Mouse (Mus musculus): ENCODE measurements around the gene Exosc2. TPM values are rescaled to one million over a fixed set of nuclear protein-coding genes. Genes with fewer than 3 reads are reported as not detected.
A peak's percentile ranks its signal among the peaks of the same experiment; 100 is the strongest.

Gene Exosc2
- polyA plus RNA-seq (2016; fragmentation: Nextera tagmentation; extraction: Ambion mirVana): 46.4 and 49.4 TPM in 2 replicates

DNA sequence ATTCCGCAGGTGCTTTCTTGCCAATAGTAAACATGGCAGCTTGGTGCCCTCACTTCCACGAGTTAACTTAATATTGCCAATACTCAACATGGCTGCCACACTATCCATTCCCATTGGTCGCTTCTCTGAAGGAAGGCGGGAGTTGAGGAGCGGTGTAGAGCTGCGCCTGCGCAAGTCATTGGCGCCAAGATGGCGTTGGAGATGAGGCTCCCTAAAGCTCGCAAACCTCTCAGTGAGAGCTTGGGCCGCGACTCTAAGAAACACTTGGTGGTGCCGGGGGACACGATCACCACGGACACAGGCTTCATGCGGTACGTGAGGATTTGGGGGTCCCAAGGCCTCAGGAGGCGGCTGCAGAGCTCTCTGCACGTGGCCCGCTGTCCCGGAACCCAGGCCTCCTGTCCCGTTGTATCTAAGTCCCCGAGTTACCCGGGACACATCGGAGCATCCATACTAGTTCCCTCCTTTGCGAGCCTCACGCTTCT, at the start of gene Exosc2:
TSS of gene Exosc2 (plus strand) at position 165 of the 485 bp plus-strand sequence.
- under 1% methylated on average over 27 of the region's 27 CpGs for WGBS
- Histone ChIP-seq H3K9ac (peak within 1 kb of the TSS; percentile 78), H3K27ac (0 out of 2 replicates have a peak within 1 kb of the TSS, but pooled peaks have one; percentile 12)

DNA sequence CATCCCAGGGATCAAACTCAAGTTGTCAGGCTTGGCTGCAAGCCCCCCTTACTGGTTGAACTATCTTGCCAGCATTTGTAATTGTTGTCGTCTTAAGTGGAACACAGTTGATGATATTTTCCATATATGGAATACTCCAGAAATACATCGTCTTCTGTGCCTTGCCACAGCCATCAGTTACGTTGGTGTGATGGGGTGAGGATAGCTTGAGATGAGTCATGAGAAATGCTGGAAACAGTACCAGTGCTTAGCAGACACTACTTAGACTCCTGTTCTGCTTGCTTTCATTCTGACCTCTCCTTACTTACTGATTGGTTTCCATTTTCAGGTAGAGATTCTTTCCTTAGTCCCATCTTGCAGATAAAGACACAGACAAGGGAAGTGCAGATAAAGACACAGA, 37.0 kb upstream of the Exosc2 start:
- ATAC-seq (ENCODE audit: low FRiP score): no peak
- no peak overlapping the region for H3K27ac ChIP-seq
- no peak overlapping the region for H3K4me3 ChIP-seq
- no peak overlapping the region for H3K4me2 ChIP-seq (replicated peaks)
- H3K4me1 ChIP-seq: peaks cover 36% of the 10 kb centered on the region
- no peaks in the 10 kb centered on the region for H3K9me3 ChIP-seq (replicated peaks)
- no peaks in the 10 kb centered on the region for H3K36me3 ChIP-seq
- H3K27me3 ChIP-seq: peaks cover 98% of the 10 kb centered on the region
- H3K9ac ChIP-seq: no peak overlapping the region
- 71% methylated on average over 3 of the region's 3 CpGs for WGBS

More for the DNA sequence above, at the start of gene Exosc2:
- Histone ChIP-seq H3K4me1 (peaks cover 14% of the 10 kb centered on the region), H3K9me3 (replicated peaks) (no peaks in the 10 kb centered on the region), H3K27me3 (peaks cover 22% of the 10 kb centered on the region), H3K4me2 (replicated peaks) (peak within 1 kb of the TSS; percentile 87), H3K36me3 (peaks cover 32% of the 10 kb centered on the region), H3K4me3 (peak within 1 kb of the TSS; percentile 78)
- ATAC-seq (ENCODE audit: low FRiP score): peak; percentile 96

DNA sequence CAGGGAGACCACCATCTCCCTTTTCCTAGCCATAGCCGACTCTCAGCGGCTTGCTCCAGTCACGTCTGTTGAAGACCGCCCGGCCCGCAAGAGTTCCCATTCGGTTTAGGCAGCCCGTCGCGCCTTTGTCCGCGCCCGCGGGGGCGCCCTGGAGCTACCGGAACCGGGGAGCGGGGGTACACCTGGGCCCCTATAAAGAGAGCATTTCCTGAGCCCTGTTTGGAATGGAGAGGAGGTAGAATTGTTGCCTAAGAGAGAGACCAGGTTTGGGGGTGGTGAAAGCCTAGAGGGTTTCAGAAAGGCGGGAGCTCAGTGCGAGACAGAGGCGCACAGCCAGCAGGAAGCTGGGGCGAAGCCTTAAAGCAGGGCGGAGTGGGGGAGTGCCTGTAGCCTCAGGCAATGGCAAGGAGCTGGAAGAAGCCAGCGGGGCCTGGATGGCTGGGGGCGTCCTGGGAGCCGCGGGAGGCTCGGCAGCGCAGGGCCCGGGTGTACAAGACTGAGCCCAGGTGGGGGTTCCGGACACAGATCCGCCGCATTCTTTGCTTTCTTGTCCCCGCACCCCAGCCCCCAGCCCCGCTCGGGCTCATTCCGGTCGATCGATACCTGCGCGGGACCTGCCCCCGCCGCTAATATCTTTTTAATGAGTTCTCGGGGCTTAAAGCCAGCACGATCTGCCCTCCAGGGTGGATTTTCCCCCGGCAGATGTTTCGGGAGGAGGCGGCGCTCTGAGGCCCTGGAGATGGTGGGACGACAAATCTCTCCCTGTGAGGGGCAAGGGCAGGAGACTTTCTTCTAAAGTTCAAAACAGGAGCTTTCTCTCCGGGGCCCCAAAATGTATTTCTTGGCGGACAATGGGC, 35.0 kb upstream of the Exosc2 start:
- H3K9ac ChIP-seq: 0 out of 2 replicates have a peak overlapping the region, but pooled peaks have one; percentile 25
- peak overlapping the region; percentile 8 for H3K4me3 ChIP-seq
- WGBS: under 1% methylated on average over 50 of the region's 52 CpGs
- peak overlapping the region; percentile 39 for H3K4me2 ChIP-seq (replicated peaks)
- H3K27ac ChIP-seq: no peak overlapping the region
- H3K36me3 ChIP-seq: no peaks in the 10 kb centered on the region
- H3K4me1 ChIP-seq: peaks cover 54% of the 10 kb centered on the region
- no peak for ATAC-seq (ENCODE audit: low FRiP score)
- no peaks in the 10 kb centered on the region for H3K9me3 ChIP-seq (replicated peaks)
- H3K27me3 ChIP-seq: peaks cover 100% of the 10 kb centered on the region

DNA sequence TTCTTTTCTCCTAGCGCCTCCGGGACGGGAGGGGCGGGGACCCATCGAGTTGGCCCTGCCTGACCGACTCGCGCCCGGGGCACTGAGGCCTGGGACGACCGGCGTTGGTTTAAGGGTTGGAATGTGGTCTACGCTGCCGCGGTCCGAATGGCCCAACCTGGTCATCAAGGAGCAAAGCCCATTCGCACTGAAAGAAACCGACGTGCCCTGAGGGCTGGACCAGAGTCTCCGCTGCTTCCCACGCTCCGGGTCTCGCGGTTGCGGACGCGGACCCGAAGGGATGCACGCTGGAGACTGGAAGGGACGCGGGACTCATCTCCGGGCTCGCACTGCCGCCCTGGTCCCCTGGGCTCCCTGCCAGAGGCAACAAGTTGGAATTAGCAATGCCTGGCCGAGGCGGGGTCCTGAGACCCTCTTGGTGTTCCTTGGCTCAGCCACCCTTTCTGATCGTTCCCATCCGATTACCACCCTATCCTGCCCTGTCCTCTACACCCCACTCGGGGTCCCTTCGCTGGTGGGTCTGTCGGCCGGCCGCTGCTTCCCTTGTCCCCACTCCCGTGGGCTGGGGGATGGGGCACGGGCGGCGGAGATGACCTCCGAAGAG, 34.3 kb upstream of the Exosc2 start:
- 1% methylated on average over 48 of the region's 48 CpGs for WGBS
- peaks cover 99% of the 10 kb centered on the region for H3K27me3 ChIP-seq
- no peak overlapping the region for H3K27ac ChIP-seq
- H3K4me2 ChIP-seq (replicated peaks): peak overlapping the region; percentile 39
- peaks cover 61% of the 10 kb centered on the region for H3K4me1 ChIP-seq
- no peaks in the 10 kb centered on the region for H3K36me3 ChIP-seq
- H3K9ac ChIP-seq: no peak overlapping the region
- peak; percentile 38 for ATAC-seq (ENCODE audit: low FRiP score)
- peak overlapping the region; percentile 8 for H3K4me3 ChIP-seq
- no peaks in the 10 kb centered on the region for H3K9me3 ChIP-seq (replicated peaks)

DNA sequence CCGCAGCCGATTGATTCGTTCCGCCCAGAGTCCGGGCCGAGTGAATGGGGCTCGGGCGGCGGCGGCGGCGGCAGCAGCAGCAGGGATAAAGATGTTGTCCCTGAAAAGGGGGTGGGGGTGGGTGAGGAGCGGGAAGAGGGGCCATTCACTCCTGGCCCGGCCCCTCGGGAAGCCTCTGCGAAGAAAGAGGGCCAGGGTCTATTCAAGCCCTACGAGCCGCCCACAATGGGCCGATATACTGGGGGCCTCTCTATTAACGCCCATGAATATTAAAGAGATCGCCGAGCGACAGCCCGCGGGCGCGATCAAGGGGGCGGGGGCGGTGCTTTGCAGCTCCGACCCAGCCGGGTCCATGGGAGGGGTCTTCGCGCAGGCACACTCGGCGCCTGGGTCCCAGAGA, 33.8 kb upstream of the Exosc2 start:
- H3K27ac ChIP-seq: no peak overlapping the region

DNA sequence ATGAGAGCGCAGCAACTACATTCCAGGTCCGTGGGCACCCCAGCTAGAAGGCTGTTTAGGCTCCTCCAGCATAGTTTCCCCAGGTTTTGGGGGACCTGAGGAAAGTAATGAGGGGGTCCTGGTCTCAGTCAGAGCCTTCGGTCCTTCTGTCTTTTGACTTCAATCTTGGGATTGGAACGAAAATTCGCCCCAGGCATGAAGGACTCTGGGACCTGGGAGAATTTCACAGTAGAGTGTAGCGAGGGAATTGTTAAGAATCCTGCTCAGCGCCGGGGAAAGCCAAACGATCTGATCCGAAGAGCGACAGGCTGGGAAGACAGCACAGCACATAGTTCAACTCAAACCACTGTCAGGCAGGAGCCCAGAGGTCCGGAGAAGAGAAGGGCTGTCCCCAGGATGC, 33.2 kb upstream of the Exosc2 start:
- peaks cover 99% of the 10 kb centered on the region for H3K27me3 ChIP-seq
- peak overlapping the region; percentile 36; the same call in 1 of the 2 replicates for H3K9ac ChIP-seq
- no peak for ATAC-seq (ENCODE audit: low FRiP score)
- H3K4me3 ChIP-seq: peak overlapping the region; percentile 8
- peak overlapping the region; percentile 39 for H3K4me2 ChIP-seq (replicated peaks)
- no peak overlapping the region for H3K27ac ChIP-seq
- 1% methylated on average over 12 of the region's 12 CpGs for whole genome bisulfite sequencing
- no peaks in the 10 kb centered on the region for H3K36me3 ChIP-seq
- peaks cover 65% of the 10 kb centered on the region for H3K4me1 ChIP-seq
- H3K9me3 ChIP-seq (replicated peaks): no peaks in the 10 kb centered on the region

More for the DNA sequence above, 33.8 kb upstream of the Exosc2 start:
- WGBS: 0% methylated on average over 35 of the region's 35 CpGs
- ATAC-seq (ENCODE audit: low FRiP score): peak; percentile 85
- Histone ChIP-seq H3K4me2 (replicated peaks) (peak overlapping the region; percentile 39), H3K9ac (no peak overlapping the region), H3K4me3 (peak overlapping the region; percentile 8), H3K27me3 (peaks cover 99% of the 10 kb centered on the region), H3K4me1 (peaks cover 62% of the 10 kb centered on the region), H3K9me3 (replicated peaks) (no peaks in the 10 kb centered on the region), H3K36me3 (no peaks in the 10 kb centered on the region)

DNA sequence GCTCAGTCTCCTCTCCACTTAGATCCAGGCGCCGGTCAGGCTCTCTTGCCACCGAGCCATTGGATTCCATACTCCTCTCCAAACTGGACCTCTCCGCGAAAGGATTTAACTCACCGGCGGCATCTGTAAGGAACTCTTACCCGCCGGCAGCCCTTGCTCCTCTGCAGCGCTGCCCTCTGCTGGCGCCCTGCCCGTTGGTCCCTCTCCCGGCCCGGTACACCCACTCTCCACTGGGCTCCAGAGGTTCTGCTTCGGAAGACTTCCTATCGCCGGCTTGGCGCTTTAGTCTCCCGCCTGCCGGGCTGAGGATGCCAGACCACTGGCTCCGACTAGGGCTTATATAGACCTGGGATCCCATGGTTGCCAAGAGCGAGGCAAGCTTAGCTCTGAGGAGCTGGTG, 32.7 kb upstream of the Exosc2 start:
- under 1% methylated on average over 22 of the region's 22 CpGs for WGBS
- peak overlapping the region; percentile 36; the same call in 1 of the 2 replicates for H3K9ac ChIP-seq
- no peaks in the 10 kb centered on the region for H3K36me3 ChIP-seq
- H3K27me3 ChIP-seq: peaks cover 99% of the 10 kb centered on the region
- H3K27ac ChIP-seq: no peak overlapping the region
- peak overlapping the region; percentile 39 for H3K4me2 ChIP-seq (replicated peaks)
- H3K4me3 ChIP-seq: peak overlapping the region; percentile 8
- no peak for ATAC-seq (ENCODE audit: low FRiP score)
- no peaks in the 10 kb centered on the region for H3K9me3 ChIP-seq (replicated peaks)
- H3K4me1 ChIP-seq: peaks cover 65% of the 10 kb centered on the region

DNA sequence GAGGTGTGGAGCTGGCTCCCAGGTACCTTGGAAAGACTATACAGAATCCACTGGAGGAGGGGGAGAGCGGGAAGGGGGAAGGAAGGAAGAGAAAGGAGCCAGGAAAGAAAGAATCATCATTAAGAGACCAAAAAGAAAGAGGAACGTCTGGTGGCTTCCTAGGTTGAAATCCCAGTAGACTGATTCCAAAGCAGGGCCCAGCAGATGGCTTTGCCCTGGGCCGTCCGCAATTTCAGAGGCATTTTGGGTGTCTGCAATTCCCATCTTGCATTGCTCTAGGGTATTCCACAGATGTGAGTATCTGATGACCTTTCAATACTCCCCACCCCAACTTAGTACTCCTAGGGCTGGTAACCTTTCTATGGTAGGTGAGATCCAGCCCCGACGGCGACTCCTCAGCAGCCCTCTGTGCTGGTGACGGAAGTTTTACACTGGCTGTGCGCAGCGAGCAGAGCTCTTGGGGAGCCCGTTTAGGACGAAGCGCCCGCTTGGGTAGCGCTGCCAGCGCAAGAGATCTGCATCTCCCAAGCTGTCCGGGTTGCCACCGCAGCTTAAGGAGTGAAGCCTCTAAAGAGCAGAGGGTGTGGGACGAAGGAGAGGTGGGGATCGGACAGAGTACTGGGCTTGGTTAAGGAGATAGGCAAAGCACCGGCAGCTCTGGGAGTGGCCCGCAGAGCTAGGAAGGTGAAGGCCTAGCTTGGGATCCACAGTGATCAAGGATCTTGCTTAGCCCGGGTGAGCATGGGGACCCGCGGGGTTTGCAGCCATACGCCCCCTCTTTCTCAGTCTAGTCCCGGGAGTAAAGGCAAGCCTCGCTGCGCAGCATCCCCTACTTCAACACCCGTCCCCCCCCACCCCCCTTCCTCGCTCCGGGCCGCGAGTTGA, 31.7 kb upstream of the Exosc2 start:
- ATAC-seq (ENCODE audit: low FRiP score): no peak
- Histone ChIP-seq H3K27me3 (peaks cover 99% of the 10 kb centered on the region), H3K4me3 (0 out of 2 replicates have a peak overlapping the region, but pooled peaks have one; percentile 19), H3K9me3 (replicated peaks) (no peaks in the 10 kb centered on the region), H3K27ac (no peak overlapping the region), H3K4me2 (replicated peaks) (peak overlapping the region; percentile 39), H3K4me1 (peaks cover 65% of the 10 kb centered on the region), H3K9ac (no peak overlapping the region), H3K36me3 (no peaks in the 10 kb centered on the region)
- under 1% methylated on average over 31 of the region's 34 CpGs for WGBS

DNA sequence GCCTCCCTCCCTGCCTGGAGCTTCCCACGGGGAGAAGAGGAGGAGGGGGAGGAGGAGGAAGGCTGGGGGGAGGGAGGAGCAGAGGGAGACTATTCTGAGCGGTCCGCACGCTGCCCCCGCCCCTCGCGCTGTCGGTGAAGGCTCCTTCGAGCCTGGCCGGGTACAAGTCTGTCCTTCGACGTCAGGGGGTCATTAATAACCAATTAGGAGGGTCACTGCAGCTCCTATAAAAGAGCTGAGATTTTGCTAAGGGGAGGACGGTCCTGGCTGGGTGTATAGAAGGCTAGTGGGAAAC, 31.1 kb upstream of the Exosc2 start:
- Histone ChIP-seq H3K4me2 (replicated peaks) (peak overlapping the region; percentile 22), H3K9ac (0 out of 2 replicates have a peak overlapping the region, but pooled peaks have one; percentile 18), H3K27me3 (peaks cover 99% of the 10 kb centered on the region), H3K36me3 (no peaks in the 10 kb centered on the region), H3K4me1 (peaks cover 65% of the 10 kb centered on the region), H3K9me3 (replicated peaks) (no peaks in the 10 kb centered on the region), H3K4me3 (peak overlapping the region; percentile 19), H3K27ac (no peak overlapping the region)
- under 1% methylated on average over 12 of the region's 13 CpGs for WGBS
- ATAC-seq (ENCODE audit: low FRiP score): no peak

DNA sequence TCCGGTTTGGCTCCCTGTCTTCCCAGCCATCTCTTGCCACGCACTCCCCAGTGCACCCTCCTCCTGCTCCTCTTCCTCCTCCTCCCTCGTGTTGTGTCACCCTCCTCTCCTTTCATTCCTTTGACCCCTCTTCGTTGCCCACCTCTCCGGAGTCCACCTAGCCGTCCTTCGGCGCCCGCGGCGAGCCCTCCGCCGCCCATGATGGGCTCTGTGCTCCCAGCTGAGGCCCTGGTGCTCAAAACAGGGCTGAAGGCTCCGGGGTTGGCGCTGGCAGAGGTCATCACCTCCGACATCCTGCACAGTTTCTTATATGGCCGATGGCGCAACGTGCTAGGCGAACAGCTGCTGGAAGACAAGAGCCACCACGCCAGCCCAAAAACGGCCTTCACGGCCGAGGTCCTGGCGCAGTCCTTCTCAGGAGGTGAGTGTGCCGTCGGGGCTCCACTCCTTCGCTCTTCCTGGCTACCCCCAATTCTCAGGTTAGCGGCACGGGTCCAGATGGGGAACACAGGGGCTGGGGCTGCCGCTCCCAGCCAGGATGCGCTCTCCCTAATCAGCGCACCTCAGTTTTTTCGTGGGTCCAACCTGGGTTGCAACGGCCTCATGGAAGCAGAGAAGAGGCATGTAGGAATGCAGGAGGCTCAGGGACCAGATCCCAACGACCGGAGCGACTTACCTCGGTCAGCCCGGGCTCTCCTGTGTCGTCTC, 30.5 kb upstream of the Exosc2 start, which contains the start of gene Prdm12:
TSS of gene Prdm12 (plus strand) at position 137 of the 708 bp plus-strand sequence.
- Histone ChIP-seq H3K36me3 (no peaks in the 10 kb centered on the region), H3K9me3 (replicated peaks) (no peaks in the 10 kb centered on the region), H3K4me1 (peaks cover 63% of the 10 kb centered on the region), H3K9ac (0 out of 2 replicates have a peak within 1 kb of the TSS, but pooled peaks have one; percentile 18), H3K4me2 (replicated peaks) (peak within 1 kb of the TSS; percentile 22), H3K4me3 (peak within 1 kb of the TSS; percentile 19), H3K27ac (no peak within 1 kb of the TSS), H3K27me3 (peaks cover 99% of the 10 kb centered on the region)
- WGBS: 2% methylated on average over 41 of the region's 41 CpGs
- no peak for ATAC-seq (ENCODE audit: low FRiP score)
